Mouse (Mus musculus) small intestine, adult 2 months (tissue): ENCODE data around the gene Zxdb.
"Not testable (repeated sequence)": the region's sequence is repeated elsewhere in the genome, so short reads cannot be mapped to it uniquely, and the experiment has no call there.

Experiments
- CTCF ChIP-seq: fragments of 200-500 bp; IDR thresholded peaks from 2 replicates; pipeline ENCODE4 v1.5.1; 2012; ENCODE audit warnings: low read depth, mild to moderate bottlenecking, control low read depth, inconsistent platforms, low read length, moderate library complexity, mixed read lengths; ENCODE audit not compliant: insufficient replicate concordance, insufficient read length; ENCODE audit errors: extremely low read depth
- POLR2A ChIP-seq: fragments of 200-500 bp; IDR thresholded peaks from 2 replicates; pipeline ENCODE4 v1.6.1; 2012; ENCODE audit warnings: low read depth, mild to moderate bottlenecking, control low read depth, inconsistent platforms, low read length, moderate library complexity

DNA sequence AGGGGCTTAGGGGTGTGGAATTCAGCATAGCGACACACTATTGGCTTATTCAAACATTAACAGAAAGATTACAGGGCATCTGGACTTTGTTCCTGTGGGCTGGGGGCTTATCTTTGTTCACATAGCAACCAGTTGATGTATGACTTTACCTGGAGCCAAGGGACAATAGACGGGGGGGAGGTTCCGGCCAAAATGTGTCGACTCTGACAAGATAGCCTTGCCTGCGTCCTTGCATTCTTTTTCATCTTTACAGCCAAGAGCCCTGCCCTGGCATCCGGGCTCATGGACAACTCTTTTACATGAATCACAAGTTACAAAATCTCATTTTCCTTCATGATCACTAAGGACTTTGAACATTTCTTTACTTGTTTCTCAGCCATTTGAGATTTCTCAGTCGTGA is 17.7 kb upstream of the Zxdb start:
- not testable (repeated sequence) for TF ChIP-seq CTCF, POLR2A
